Mouse (Mus musculus) embryonic facial prominence, embryonic 11.5 days (tissue): ENCODE data around the gene Pik3r5. TPM values are rescaled to one million over a fixed set of nuclear protein-coding genes. Genes with fewer than 3 reads are reported as not detected.

Experiments used
- ATAC-seq: fragments of 200-750 bp; cut with Nextera tagmentation; replicated peaks from 2 replicates; pipeline ENCODE4 v1.8.0; 2017; ENCODE audit warnings: low read depth; ENCODE audit not compliant: insufficient number of reproducible peaks, low FRiP score, low TSS enrichment
- DNase-seq: peaks from one replicate; pipeline ENCODE4 v3.0.0-alpha.2; 2015; ENCODE audit warnings: low spot score
- H3K27ac ChIP-seq: fragments of 300-500 bp; sonication (generic); replicated peaks from 2 replicates; pipeline ENCODE4 v1.5.1; 2014; ENCODE audit warnings: mild to moderate bottlenecking, low read depth, low read length, control low read depth
- H3K27me3 ChIP-seq: fragments of 300-500 bp; sonication (generic); 2 replicates; pipeline ENCODE4 v1.6.1; 2014; ENCODE audit warnings: mild to moderate bottlenecking, low read length, moderate library complexity, mixed read lengths; ENCODE audit not compliant: control insufficient read depth, insufficient read depth
- H3K36me3 ChIP-seq: fragments of 300-500 bp; sonication (generic); replicated peaks from 2 replicates; pipeline ENCODE4 v1.6.1; 2014; ENCODE audit warnings: low read depth, mild to moderate bottlenecking, low read length, moderate library complexity, mixed read lengths; ENCODE audit not compliant: control insufficient read depth, insufficient read depth
- H3K4me1 ChIP-seq: fragments of 300-500 bp; sonication (generic); 2 replicates; pipeline ENCODE4 v1.6.1; 2014; ENCODE audit warnings: low read length, mixed read lengths; ENCODE audit not compliant: control insufficient read depth, insufficient read depth
- H3K4me2 ChIP-seq: fragments of 300-500 bp; sonication (generic); 2 replicates; pipeline ENCODE4 v1.6.1; 2014; ENCODE audit warnings: low read depth, mild to moderate bottlenecking, control low read depth, low read length, moderate library complexity
- H3K4me3 ChIP-seq: fragments of 300-500 bp; sonication (generic); 2 replicates; pipeline ENCODE4 v1.5.1; 2014; ENCODE audit warnings: low read depth, low read length, control low read depth
- H3K9ac ChIP-seq: fragments of 300-500 bp; sonication (generic); replicated peaks from 2 replicates; pipeline ENCODE4 v1.6.1; 2014; ENCODE audit warnings: mild to moderate bottlenecking, control low read depth, low read length
- H3K9me3 ChIP-seq: fragments of 300-500 bp; sonication (generic); replicated peaks from 2 replicates; pipeline ENCODE4 v1.6.1; 2016; ENCODE audit warnings: mild to moderate bottlenecking, low read length, inconsistent platforms, mixed read lengths; ENCODE audit not compliant: control insufficient read depth
- WGBS: fragments of 180-500 bp; shearing (Covaris S2); extraction: QIAGEN DNeasy Blood & Tissue Kit; methylation state at CpG from one replicate; pipeline ENCODE4 v1.1.7; 2014; 5-methylcytosine and 5-hydroxymethylcytosine counted together
- polyA plus RNA-seq: library from polyadenylated mRNA; unstranded; fragments of >200 nt; fragmentation: Nextera tagmentation; extraction: Ambion mirVana; gene quantifications from 2 replicates; pipeline ENCODE4 v1.2.1, GENCODE M21; 2014

Pik3r5 gene
- polyA plus RNA-seq, 1 experiment from 2014 or later: 0.66 TPM

DNA sequence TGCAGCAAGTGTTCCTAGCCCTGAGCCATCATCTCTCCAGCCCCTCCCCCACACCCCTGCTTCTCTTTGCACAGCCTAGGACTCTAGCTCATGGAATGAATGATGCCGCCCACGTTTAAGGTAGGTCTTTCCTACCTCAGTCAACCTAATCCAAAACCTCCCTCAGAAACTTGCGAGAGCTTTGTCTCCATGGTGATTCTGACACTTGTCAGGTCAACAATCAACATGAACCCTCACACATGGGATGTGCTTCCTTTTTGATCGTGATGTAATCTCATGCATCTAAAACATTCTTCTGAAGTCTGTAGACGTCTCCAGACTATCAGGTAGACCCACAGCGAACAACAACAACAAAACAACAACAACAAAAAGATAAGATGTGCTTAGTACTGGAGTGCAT lies 21.4 kb downstream of the Pik3r5 start:
- no peak overlapping the region for H3K4me2 ChIP-seq
- no peak overlapping the region for H3K27ac ChIP-seq
- no peaks in the 10 kb centered on the region for H3K9me3 ChIP-seq
- 71% methylated on average over 6 of the region's 6 CpGs for WGBS
- H3K4me3 ChIP-seq: no peak overlapping the region
- no peaks in the 10 kb centered on the region; the same call in 1 of the 2 replicates for H3K27me3 ChIP-seq
- no peak overlapping the region for H3K9ac ChIP-seq
- H3K36me3 ChIP-seq: no peaks in the 10 kb centered on the region
- no peak for ATAC-seq
- H3K4me1 ChIP-seq: peaks cover 6% of the 10 kb centered on the region
- no peak for DNase-seq

DNA sequence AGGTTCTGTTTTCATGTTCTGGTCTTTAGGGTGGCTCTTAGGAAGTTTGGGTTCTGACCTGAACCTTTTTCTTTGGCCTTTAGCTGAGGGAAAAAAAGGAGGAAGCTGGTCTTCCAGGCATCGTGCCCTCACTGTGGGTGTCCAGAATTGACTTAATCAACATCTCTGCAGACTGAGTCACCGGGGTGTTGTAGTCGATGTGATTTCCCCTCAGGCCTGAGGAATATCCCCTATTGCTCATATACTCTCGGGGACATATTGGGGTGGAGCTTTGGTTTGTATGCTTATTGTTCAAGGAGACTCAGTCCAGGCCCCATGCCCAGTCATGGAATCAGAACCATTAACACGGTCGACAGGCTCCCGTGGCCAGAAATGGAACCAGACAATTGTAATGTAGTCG lies 26.2 kb downstream of the Pik3r5 start:
- WGBS: 81% methylated on average over 8 of the region's 8 CpGs
- H3K9me3 ChIP-seq: no peaks in the 10 kb centered on the region
- no peaks in the 10 kb centered on the region for H3K4me1 ChIP-seq
- ATAC-seq (no peak), DNase-seq (no peak)
- H3K27me3 ChIP-seq: no peaks in the 10 kb centered on the region
- no peak overlapping the region for H3K4me3 ChIP-seq
- H3K4me2 ChIP-seq: no peak overlapping the region
- H3K9ac ChIP-seq: no peak overlapping the region
- H3K36me3 ChIP-seq: no peaks in the 10 kb centered on the region
- no peak overlapping the region for H3K27ac ChIP-seq

DNA sequence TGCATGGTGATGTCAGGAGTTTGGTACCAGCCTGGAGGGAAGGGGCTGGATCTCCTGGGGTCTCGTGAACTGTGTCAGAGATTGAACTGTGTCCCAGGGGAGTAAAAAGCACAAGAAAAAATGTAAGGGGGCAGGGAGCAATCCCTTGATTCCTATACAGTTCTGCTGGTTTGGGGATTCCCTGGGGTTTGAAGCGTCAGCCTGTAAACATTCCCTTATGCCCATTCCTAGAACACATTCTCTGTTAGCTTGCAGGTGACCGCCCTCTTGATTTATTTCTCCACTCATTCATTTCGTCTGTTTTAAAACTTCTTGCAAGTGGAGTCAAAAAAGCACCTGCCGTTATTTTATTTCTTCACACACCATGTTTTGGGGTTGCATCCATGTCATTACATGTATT lies 27.1 kb downstream of the Pik3r5 start:
- H3K9ac ChIP-seq: no peak overlapping the region
- H3K27me3 ChIP-seq: no peaks in the 10 kb centered on the region
- no peak overlapping the region for H3K4me3 ChIP-seq
- no peaks in the 10 kb centered on the region for H3K4me1 ChIP-seq
- H3K27ac ChIP-seq: no peak overlapping the region
- DNase-seq (no peak), ATAC-seq (no peak)
- no peaks in the 10 kb centered on the region for H3K36me3 ChIP-seq
- WGBS: 76% methylated on average over 5 of the region's 5 CpGs
- H3K4me2 ChIP-seq: no peak overlapping the region
- H3K9me3 ChIP-seq: no peaks in the 10 kb centered on the region

DNA sequence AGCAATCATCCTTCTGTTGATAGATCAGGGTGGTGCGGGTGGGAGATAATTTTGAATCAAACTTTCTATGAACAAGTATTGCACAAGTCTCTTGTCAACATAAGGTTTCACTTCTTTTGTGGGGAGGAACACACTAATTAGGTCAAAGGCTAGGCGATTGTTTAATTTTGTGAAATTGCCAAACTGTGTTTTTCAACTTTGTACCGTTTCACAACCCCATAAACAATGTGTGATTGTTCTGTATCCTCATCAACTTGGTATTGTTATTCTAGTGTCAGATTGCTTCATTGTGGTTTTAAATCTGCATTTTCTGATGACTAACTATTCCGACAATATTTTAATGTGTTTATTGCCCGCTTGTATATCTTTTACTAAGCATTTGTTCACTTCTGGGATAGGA lies 27.6 kb downstream of the Pik3r5 start:
- Histone ChIP-seq H3K9me3 (no peaks in the 10 kb centered on the region), H3K4me2 (no peak overlapping the region), H3K9ac (no peak overlapping the region), H3K4me1 (no peaks in the 10 kb centered on the region), H3K27ac (no peak overlapping the region), H3K4me3 (no peak overlapping the region), H3K27me3 (no peaks in the 10 kb centered on the region), H3K36me3 (no peaks in the 10 kb centered on the region)
- DNase-seq (no peak), ATAC-seq (no peak)
- 83% methylated on average over 5 of the region's 5 CpGs for WGBS

DNA sequence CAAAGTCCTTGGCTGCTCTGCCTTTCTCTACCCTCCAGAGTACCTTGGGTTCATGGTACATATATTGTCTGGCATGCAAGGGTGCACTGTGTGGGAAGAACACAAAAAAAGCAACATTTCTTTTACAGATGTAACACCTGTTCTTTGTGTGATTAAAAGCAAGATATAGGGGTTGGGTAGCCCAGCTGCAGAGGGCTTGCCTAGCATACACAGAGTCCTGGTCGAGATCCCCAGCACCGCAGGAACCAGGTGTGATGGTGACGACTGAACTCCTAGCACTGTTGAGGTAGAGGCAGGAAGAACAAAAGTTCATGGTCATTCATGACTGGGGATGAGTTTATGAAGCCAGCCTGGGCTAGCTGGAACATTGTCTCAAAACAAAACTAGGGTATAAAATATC lies 30.8 kb downstream of the Pik3r5 start:
- H3K27me3 ChIP-seq: no peaks in the 10 kb centered on the region
- ATAC-seq (no peak), DNase-seq (no peak)
- WGBS: 84% methylated on average over 3 of the region's 3 CpGs
- H3K27ac ChIP-seq: no peak overlapping the region
- no peaks in the 10 kb centered on the region for H3K4me1 ChIP-seq
- no peak overlapping the region for H3K4me3 ChIP-seq
- H3K9me3 ChIP-seq: no peaks in the 10 kb centered on the region
- no peaks in the 10 kb centered on the region for H3K36me3 ChIP-seq
- no peak overlapping the region for H3K9ac ChIP-seq
- no peak overlapping the region for H3K4me2 ChIP-seq

DNA sequence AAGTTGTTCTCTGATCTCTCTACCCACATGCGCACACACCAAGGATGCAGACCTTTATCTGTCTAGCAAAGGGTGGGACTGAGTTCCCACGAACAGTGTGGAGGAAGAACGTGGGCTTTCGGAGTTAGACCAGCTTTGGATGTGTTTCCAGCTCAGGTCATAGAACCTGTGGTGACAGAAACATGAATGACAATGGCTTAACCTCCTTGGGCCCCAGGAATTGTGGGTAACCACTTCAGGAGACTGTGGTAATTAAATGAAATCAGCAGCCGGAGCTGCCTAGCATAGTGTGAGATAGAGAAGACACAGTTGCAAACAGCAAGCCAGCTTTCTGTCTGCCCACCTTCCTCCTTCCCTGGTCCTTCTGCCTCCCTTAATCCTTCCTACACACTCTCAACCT lies 32.3 kb downstream of the Pik3r5 start:
- no peak for ATAC-seq
- Histone ChIP-seq H3K27ac (no peak overlapping the region), H3K4me1 (no peaks in the 10 kb centered on the region), H3K4me2 (no peak overlapping the region), H3K9ac (no peak overlapping the region), H3K4me3 (no peak overlapping the region), H3K36me3 (no peaks in the 10 kb centered on the region), H3K9me3 (no peaks in the 10 kb centered on the region), H3K27me3 (no peaks in the 10 kb centered on the region)
- DNase-seq: no peak
- WGBS: 81% methylated on average over 5 of the region's 5 CpGs

DNA sequence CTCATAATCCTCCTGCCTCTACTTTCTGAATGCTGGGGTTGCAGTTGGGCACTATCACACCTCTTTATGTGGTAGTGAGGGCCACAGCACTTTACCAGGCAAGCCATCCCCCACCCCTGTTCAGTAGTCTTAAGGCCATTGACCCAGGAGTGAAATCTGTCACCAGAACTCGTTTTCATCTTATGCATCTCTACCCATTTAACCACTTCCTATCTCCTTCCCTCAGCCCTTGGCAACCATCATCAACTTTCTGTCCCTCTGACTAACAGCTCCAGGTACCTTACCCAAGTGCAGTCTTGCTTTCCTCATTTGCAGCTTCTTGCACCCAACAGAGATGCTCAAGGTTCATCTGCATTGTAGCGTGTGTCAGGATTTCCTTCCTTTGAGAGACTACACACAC lies 33.2 kb downstream of the Pik3r5 start:
- no peak for ATAC-seq
- WGBS: 69% methylated on average over 2 of the region's 2 CpGs
- no peak overlapping the region for H3K4me2 ChIP-seq

DNA sequence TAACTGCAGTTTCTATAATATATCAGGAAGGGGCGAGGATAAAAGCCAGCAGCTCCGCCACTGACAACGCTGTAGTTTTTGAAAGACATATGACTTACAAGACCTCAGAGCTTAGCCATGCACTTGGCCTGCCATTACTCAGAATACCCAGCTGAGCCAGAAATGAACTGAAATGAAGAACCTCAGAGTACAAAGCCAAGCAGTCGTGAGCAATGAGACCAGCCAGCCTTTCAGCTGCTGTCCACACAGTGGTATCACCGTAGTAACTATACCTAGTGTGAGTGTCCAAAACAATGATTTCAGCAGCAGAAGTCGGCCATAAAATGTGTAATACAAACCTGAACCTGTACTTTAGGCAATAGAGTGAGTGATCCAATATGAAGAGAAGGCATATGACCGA lies 35.5 kb downstream of the Pik3r5 start:
- no peaks in the 10 kb centered on the region for H3K9me3 ChIP-seq
- no peak for DNase-seq
- no peak overlapping the region for H3K4me3 ChIP-seq
- no peaks in the 10 kb centered on the region for H3K4me1 ChIP-seq
- no peaks in the 10 kb centered on the region for H3K36me3 ChIP-seq
- H3K27me3 ChIP-seq: no peaks in the 10 kb centered on the region
- WGBS: 89% methylated on average over 7 of the region's 7 CpGs
- H3K9ac ChIP-seq: no peak overlapping the region
- no peak overlapping the region for H3K27ac ChIP-seq
- ATAC-seq: no peak
- H3K4me2 ChIP-seq: no peak overlapping the region

More for the DNA sequence above, 33.2 kb downstream of the Pik3r5 start:
- H3K27ac ChIP-seq: no peak overlapping the region
- H3K36me3 ChIP-seq: no peaks in the 10 kb centered on the region
- no peaks in the 10 kb centered on the region for H3K27me3 ChIP-seq
- no peaks in the 10 kb centered on the region for H3K4me1 ChIP-seq
- DNase-seq: no peak
- H3K9ac ChIP-seq: no peak overlapping the region
- no peaks in the 10 kb centered on the region for H3K9me3 ChIP-seq
- no peak overlapping the region for H3K4me3 ChIP-seq
